Mouse (Mus musculus) stomach, postnatal 0 days (tissue): Measurements from ENCODE around the gene Tmem176b.

ENCODE experiments used
- CTCF ChIP-seq: IDR thresholded peaks from 2 replicates; pipeline ENCODE4 v1.5.1; 2016; ENCODE audit warnings: antibody characterized with exemption, low read depth, mild to moderate bottlenecking, moderate library complexity
- EP300 ChIP-seq: optimal IDR thresholded peaks from 2 replicates; pipeline ENCODE3; 2016; ENCODE audit warnings: antibody characterized with exemption

- no peak for TF ChIP-seq CTCF
- TF ChIP-seq EP300, result no peak
These were observed 826 bp downstream of the Tmem176b start, which contains the start of gene Tmem176a for GRCm38 (mm10) chr6:48840371-48840969.
